Mouse (Mus musculus) cerebellum, adult 2 months (tissue): ENCODE data around the gene Tmprss9.

Experiments
- CTCF ChIP-seq: fragments of 200-500 bp; IDR thresholded peaks from 2 replicates; pipeline ENCODE4 v1.5.1; 2011; ENCODE audit warnings: low read depth, mild to moderate bottlenecking, control low read depth, low read length, moderate library complexity, borderline replicate concordance; ENCODE audit not compliant: insufficient read depth
- POLR2A ChIP-seq: fragments of 200-500 bp; IDR thresholded peaks from 2 replicates; pipeline ENCODE4 v1.6.1; 2011; ENCODE audit warnings: low read length, control low read depth, borderline replicate concordance; ENCODE audit not compliant: insufficient read depth

DNA sequence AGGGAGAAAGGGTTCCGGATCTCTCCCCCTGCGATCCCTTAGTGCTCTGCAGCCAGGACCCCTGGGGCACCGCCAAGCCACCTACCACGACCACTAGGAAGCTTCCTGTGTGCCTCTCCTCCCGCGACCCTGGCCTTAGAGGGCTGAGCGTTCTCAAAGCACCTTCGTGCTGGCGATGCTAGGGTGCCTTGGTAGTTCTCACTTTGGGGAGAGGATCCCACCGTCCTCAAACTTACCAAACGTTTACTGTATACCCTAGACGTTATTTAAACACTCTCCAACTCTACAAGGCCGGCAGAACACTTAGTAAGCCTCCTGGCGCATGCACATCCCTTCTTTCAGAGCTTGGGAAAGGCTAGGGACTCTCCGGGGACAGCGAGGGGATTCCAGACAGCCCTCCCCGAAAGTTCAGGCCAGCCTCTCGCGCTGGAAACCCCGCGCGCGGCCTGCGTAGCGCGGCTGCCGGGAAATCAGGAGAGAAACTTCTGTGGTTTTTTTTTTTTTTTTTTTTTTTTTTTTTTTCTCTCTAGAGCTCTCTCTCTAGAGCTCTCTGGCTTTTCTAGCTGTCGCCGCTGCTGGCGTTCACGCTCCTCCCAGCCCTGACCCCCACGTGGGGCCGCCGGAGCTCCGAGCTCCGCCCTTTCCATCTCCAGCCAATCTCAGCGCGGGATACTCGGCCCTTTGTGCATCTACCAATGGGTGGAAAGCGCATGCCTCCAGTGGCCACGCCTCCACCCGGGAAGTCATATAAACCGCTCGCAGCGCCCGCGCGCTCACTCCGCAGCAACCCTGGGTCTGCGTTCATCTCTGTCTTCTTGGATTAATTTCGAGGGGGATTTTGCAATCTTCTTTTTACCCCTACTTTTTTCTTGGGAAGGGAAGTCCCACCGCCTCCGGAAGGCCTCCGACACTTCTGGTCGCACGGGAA is 57.9 kb downstream of the Tmprss9 start, which contains the start of gene Gadd45b:
- TF ChIP-seq CTCF (no peak), POLR2A (peak; percentile 100)
